Mouse (Mus musculus) lung, adult 18-20 months (tissue): ENCODE results near the gene Slc25a39.

ENCODE experiments used
- DNase-seq, 2 experiments: peaks; one replicate each; pipeline ENCODE4 v3.0.0; 2022; ENCODE audit warnings: mixed read lengths in 2 of 2

Slc25a39 gene

GRCm38 (mm10) chr11:102407834-102408215, at the start of gene Slc25a39:
TSS of gene Slc25a39 (minus strand) at chr11:102407946.
- no peak for DNase-seq

- peak; percentile 70 to 79 for DNase-seq
Observed at GRCm38 (mm10) chr11:102455740-102456396, 48.1 kb upstream of the Slc25a39 start.

- DNase-seq, result no peak
Observed at GRCm38 (mm10) chr11:102453131-102453530, 45.4 kb upstream of the Slc25a39 start.

GRCm38 (mm10) chr11:102449043-102450008, 41.6 kb upstream of the Slc25a39 start:
- DNase-seq, result no peak

- no peak for DNase-seq
Observed at GRCm38 (mm10) chr11:102448327-102448726, 40.6 kb upstream of the Slc25a39 start.

GRCm38 (mm10) chr11:102447497-102447896, 39.8 kb upstream of the Slc25a39 start, which contains the start of gene Fam171a2:
TSS of gene Fam171a2 (minus strand) at chr11:102447682.
- peak; percentile 54 to 72 for DNase-seq

- DNase-seq, result no peak
Observed at GRCm38 (mm10) chr11:102446581-102447461, 39.1 kb upstream of the Slc25a39 start.

GRCm38 (mm10) chr11:102445891-102446361, 38.2 kb upstream of the Slc25a39 start:
- DNase-seq, result peak; percentile 47 to 49

- peak in 1 of 2 experiments; percentile 46 for DNase-seq
Observed at GRCm38 (mm10) chr11:102445264-102445890, 37.6 kb upstream of the Slc25a39 start.

GRCm38 (mm10) chr11:102444781-102445180, 37.0 kb upstream of the Slc25a39 start:
- no peak for DNase-seq

GRCm38 (mm10) chr11:102444321-102444720, 36.6 kb upstream of the Slc25a39 start:
- DNase-seq, result no peak

- no peak for DNase-seq
Observed at GRCm38 (mm10) chr11:102443740-102444139, 36.0 kb upstream of the Slc25a39 start.

- no peak for DNase-seq
Observed at GRCm38 (mm10) chr11:102442089-102442488, 34.3 kb upstream of the Slc25a39 start.

- DNase-seq, result no peak
Observed at GRCm38 (mm10) chr11:102441434-102441833, 33.7 kb upstream of the Slc25a39 start.

- no peak for DNase-seq
Observed at GRCm38 (mm10) chr11:102440255-102440654, 32.5 kb upstream of the Slc25a39 start.

- DNase-seq, result no peak
Observed at GRCm38 (mm10) chr11:102439093-102440082, 31.6 kb upstream of the Slc25a39 start.

- peak; percentile 67 to 78 for DNase-seq
Observed at GRCm38 (mm10) chr11:102438212-102439092, 30.7 kb upstream of the Slc25a39 start.

- peak; percentile 56 to 68 for DNase-seq
Observed at GRCm38 (mm10) chr11:102437120-102438061, 29.6 kb upstream of the Slc25a39 start.

- no peak for DNase-seq
Observed at GRCm38 (mm10) chr11:102436471-102436790, 28.7 kb upstream of the Slc25a39 start.
